In genomic region chr11:5354753-5355152, GRCm38 (mm10) we compare ENCODE assay signal across 8 mouse cellular contexts.
DNase-seq lines count a peak whose midpoint lies in the region; TF ChIP-seq lines count a peak whose summit lies in the region.

No protein-coding gene starts in this region.

- peak overlapping the region; percentile 73 for H3K27ac ChIP-seq in layer of hippocampus, adult 2 months

- no peak for TF ChIP-seq CTCF in layer of hippocampus, adult 2 months (conservative IDR thresholded peaks at IDR 0.05)

- peak; percentile 61 to 85 for DNase-seq in adrenal gland, adult (ENCODE audit: inconsistent age in 2 of 2, low spot score in 1 of 2)
- no peak for DNase-seq in adrenal gland, postnatal 4 days (ENCODE audit: low spot score in 2 of 2)
- DNase-seq in adrenal gland, adult 8-10 months = peak; percentile 62
- DNase-seq in layer of hippocampus, adult 2 months (ENCODE audit: low spot score in 2 of 2) = peak; percentile 53 to 62
- DNase-seq in lung, postnatal 36 days = peak; percentile 55
- DNase-seq in urinary bladder, postnatal 25 days (ENCODE audit: low spot score) = no peak
- DNase-seq in cerebellum, adult 8-10 months = no peak
- DNase-seq in cerebellum, adult 9-10 months = no peak

- H3K4me3 ChIP-seq in layer of hippocampus, adult 2 months = no peak overlapping the region

Comparison
In these comparisons a context has a peak if more than half of its experiments do, and no peak if none do; other contexts are left out.
1. DNase-seq: peak in adrenal gland, adult (2 of 2), adrenal gland, adult 8-10 months (single experiment), layer of hippocampus, adult 2 months (2 of 2) and lung, postnatal 36 days (single experiment); none in adrenal gland, postnatal 4 days (0 of 2), urinary bladder, postnatal 25 days (single experiment), cerebellum, adult 8-10 months (single experiment) and cerebellum, adult 9-10 months (single experiment).